Mouse (Mus musculus): ENCODE measurements around the gene Wdr47. TPM values are rescaled to one million over a fixed set of nuclear protein-coding genes. Genes with fewer than 3 reads are reported as not detected.

The Wdr47 gene
- 6.1 TPM for polyA plus RNA-seq (2014; fragmentation: Illumina TruSeq; extraction: RNeasy Lipid Tissue Mini Kit (QIAGEN cat#74804); ENCODE audit: insufficient read depth, low read depth, low replicate concordance)

DNA sequence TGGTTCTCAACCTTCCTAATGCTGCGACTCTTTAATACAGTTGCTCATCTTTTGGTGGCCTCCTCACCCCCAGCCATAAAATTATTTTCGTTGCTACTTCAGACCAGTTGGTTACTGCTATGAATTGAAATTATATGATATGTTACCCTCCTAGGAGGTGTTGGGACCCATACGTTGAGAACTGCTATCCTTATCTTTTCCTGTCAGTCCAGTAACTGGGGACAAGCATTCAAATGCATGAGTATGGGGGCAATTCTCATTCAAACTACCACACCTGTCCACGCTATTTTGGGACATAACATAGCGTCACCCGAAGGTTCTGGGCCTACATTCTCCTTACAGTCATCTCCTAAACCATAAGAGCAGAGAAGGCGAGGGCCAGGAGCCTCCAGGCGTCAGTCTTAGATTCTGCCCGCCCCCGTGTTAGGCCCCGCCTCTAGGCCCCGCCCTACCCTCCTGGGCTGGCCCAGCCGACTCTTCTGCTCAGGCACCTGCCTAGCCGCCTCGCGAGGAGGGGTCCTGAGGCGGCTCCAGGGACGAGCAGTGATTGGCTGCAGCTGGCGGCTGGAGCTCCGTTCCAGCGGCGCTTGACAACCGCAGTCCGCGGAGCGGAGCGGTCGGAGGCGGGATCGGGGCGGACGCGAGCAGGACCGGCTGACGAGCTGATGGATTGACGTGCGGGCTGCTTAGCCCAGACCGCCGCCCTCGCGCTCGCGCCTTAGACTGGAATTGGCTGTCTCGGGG, at the start of gene Wdr47:
TSS of gene Wdr47 (plus strand) at position 494 of the 744 bp plus-strand sequence.

DNA sequence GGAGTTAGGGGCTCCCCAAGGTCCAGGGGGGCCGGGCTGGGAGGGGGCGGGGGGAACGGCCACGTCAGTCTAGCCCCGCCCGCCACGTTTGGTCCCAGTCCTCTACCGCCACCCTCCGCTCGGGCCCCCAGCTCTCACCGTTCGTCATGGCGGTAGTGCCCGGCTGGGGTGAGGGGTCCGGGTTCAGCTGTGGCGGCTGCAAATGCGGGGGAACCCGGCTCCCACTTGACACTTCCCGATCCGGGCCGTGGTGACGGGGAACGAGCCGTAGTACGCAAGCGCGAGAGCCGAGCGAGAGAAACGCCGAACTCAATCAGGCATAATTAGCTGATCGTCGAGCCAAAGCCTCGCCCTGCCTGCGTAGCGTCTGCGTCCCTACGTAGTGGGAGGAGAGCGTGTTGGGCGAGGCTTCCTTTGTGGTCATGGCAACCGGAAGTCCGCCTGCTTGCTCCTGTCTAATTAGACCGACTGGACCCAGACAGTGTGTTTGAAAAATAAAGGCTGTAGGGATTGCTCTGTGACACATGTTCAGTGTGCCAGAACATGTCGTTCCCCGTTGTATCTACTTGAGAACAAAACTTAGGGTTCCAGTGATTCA, 28.8 kb upstream of the Wdr47 start, which contains the start of gene Tmem167b:
TSS of gene Tmem167b (minus strand) at position 334 of the 598 bp plus-strand sequence.

GRCm38 (mm10) chr3:108571443-108572294, 19.4 kb upstream of the Wdr47 start, which contains the start of gene Taf13:
Gene Taf13, plus strand, starts transcription at chr3:108571698.

GRCm38 (mm10) chr3:108653710-108654379, 62.8 kb downstream of the Wdr47 start, which contains the start of gene Clcc1:
Gene Clcc1, plus strand, starts transcription at chr3:108653913.

Other genes starting within 250 kb of the Wdr47 start
- 21.6 TPM for gene Mybphl, start 226.4 kb upstream of the Wdr47 start, polyA plus RNA-seq (2014; fragmentation: Illumina TruSeq; extraction: RNeasy Lipid Tissue Mini Kit (QIAGEN cat#74804); ENCODE audit: insufficient read depth, low read depth, low replicate concordance)
- 1.6 TPM for gene Psrc1, start 207.4 kb upstream of the Wdr47 start, polyA plus RNA-seq (2014; fragmentation: Illumina TruSeq; extraction: RNeasy Lipid Tissue Mini Kit (QIAGEN cat#74804); ENCODE audit: insufficient read depth, low read depth, low replicate concordance)
- gene Celsr2, start 175.7 kb upstream of the Wdr47 start, polyA plus RNA-seq (2014; fragmentation: Illumina TruSeq; extraction: RNeasy Lipid Tissue Mini Kit (QIAGEN cat#74804); ENCODE audit: insufficient read depth, low read depth, low replicate concordance): 2.4 TPM
- 60.5 TPM for gene Sars, start 146.1 kb upstream of the Wdr47 start, polyA plus RNA-seq (2014; fragmentation: Illumina TruSeq; extraction: RNeasy Lipid Tissue Mini Kit (QIAGEN cat#74804); ENCODE audit: insufficient read depth, low read depth, low replicate concordance)
- 8.7 TPM for gene 1700013F07Rik, start 57.1 kb upstream of the Wdr47 start, polyA plus RNA-seq (2014; fragmentation: Illumina TruSeq; extraction: RNeasy Lipid Tissue Mini Kit (QIAGEN cat#74804); ENCODE audit: insufficient read depth, low read depth, low replicate concordance)
- 24.1 TPM for gene 5330417C22Rik, start 54.7 kb upstream of the Wdr47 start, polyA plus RNA-seq (2014; fragmentation: Illumina TruSeq; extraction: RNeasy Lipid Tissue Mini Kit (QIAGEN cat#74804); ENCODE audit: insufficient read depth, low read depth, low replicate concordance)
- 36.8 TPM for gene Tmem167b, start 28.8 kb upstream of the Wdr47 start, polyA plus RNA-seq (2014; fragmentation: Illumina TruSeq; extraction: RNeasy Lipid Tissue Mini Kit (QIAGEN cat#74804); ENCODE audit: insufficient read depth, low read depth, low replicate concordance)
- 30.6 TPM for gene Taf13, start 19.6 kb upstream of the Wdr47 start, polyA plus RNA-seq (2014; fragmentation: Illumina TruSeq; extraction: RNeasy Lipid Tissue Mini Kit (QIAGEN cat#74804); ENCODE audit: insufficient read depth, low read depth, low replicate concordance)
- 32.0 TPM for gene Clcc1, start 62.6 kb downstream of the Wdr47 start, polyA plus RNA-seq (2014; fragmentation: Illumina TruSeq; extraction: RNeasy Lipid Tissue Mini Kit (QIAGEN cat#74804); ENCODE audit: insufficient read depth, low read depth, low replicate concordance)
- 5.9 TPM for gene Gpsm2, start 131.0 kb downstream of the Wdr47 start, polyA plus RNA-seq (2014; fragmentation: Illumina TruSeq; extraction: RNeasy Lipid Tissue Mini Kit (QIAGEN cat#74804); ENCODE audit: insufficient read depth, low read depth, low replicate concordance)
- gene Aknad1, start 148.4 kb downstream of the Wdr47 start, polyA plus RNA-seq (2014; fragmentation: Illumina TruSeq; extraction: RNeasy Lipid Tissue Mini Kit (QIAGEN cat#74804); ENCODE audit: insufficient read depth, low read depth, low replicate concordance): not detected
- 38.9 TPM for gene Stxbp3, start 249.2 kb downstream of the Wdr47 start, polyA plus RNA-seq (2014; fragmentation: Illumina TruSeq; extraction: RNeasy Lipid Tissue Mini Kit (QIAGEN cat#74804); ENCODE audit: insufficient read depth, low read depth, low replicate concordance)

Measured in lung, adult 10 weeks (tissue).